Mouse (Mus musculus): ENCODE measurements around the gene Hist1h2bh.
"Not testable (repeated sequence)": the region's sequence is repeated elsewhere in the genome, so short reads cannot be mapped to it uniquely, and the experiment has no call there.

The Hist1h2bh gene

DNA sequence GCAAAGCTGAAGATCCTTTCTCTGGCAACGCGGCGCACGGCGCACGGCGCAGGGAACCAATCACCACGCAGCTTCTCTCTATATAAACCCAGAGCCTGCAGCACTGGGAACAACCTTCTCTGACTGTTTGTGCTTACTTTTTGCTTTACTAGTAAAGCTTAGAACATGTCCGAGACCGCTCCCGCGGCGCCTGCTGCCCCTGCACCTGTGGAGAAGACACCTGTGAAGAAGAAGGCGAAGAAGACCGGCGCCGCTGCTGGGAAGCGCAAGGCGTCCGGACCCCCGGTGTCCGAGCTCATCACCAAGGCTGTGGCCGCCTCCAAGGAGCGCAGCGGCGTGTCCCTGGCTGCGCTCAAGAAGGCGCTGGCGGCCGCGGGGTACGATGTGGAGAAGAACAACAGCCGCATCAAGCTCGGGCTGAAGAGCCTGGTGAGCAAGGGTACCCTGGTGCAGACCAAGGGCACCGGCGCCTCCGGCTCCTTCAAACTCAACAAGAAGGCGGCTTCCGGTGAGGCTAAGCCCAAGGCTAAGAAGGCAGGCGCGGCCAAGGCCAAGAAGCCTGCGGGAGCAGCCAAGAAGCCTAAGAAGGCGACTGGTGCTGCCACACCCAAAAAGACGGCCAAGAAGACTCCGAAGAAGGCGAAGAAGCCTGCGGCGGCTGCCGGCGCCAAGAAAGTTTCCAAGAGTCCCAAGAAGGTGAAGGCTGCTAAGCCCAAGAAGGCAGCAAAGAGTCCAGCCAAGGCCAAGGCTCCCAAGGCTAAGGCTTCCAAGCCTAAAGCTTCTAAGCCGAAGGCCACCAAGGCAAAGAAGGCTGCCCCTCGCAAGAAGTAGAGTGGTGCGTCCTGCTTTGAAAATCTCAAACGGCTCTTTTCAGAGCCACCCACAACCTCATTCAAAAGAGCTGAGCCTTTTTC lies 12.0 kb upstream of the Hist1h2bh start:
- in situ Hi-C loops (cut with MboI, MseI) = loop anchor here (25.0 kb wide), 2 partner anchors 1057 to 1743 kb away; partner anchors contain the start of genes Hist1h2ao, Hist1h2bq and Hist1h4m

DNA sequence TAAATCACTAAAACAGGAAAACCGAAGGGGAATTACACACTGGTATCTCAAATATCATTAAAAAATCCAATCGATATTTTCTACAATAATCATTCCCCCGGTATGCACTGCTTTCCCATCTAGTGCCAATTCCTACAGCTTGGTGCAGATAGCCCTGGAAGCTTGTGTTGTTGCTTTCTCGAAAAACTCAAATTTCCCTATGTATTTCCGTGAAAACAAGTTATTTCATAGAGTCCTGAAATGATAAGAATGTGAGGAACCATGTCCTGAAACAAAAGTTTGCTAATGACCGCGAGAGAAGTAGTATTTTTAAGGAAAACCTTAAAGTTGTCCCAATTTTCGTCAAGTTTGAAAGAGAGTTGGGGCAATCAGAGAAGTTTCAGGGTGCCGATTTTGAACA lies 11.2 kb upstream of the Hist1h2bh start:
- in situ Hi-C loops (cut with MboI, MseI) = loop anchor here (25.0 kb wide), 2 partner anchors 1058 to 1742 kb away; partner anchors contain the start of genes Hist1h2ao, Hist1h2bq and Hist1h4m

GRCm38 (mm10) chr13:23552962-23553361 lies 9.8 kb upstream of the Hist1h2bh start, which contains the start of gene Hist1h1d:
TSS of gene Hist1h1d (plus strand) at chr13:23553262.
- in situ Hi-C loops (cut with MboI, MseI) = loop anchor here (25.0 kb wide), 2 partner anchors 1059 to 1741 kb away; partner anchors contain the start of genes Hist1h2ao, Hist1h2bq and Hist1h4m

GRCm38 (mm10) chr13:23551931-23552914 lies 9.0 kb upstream of the Hist1h2bh start:
- in situ Hi-C loops (cut with MboI, MseI) = loop anchor here (25.0 kb wide), 2 partner anchors 1060 to 1740 kb away; partner anchors contain the start of genes Hist1h2ao, Hist1h2bq and Hist1h4m

- in situ Hi-C loops (cut with MboI, MseI) = loop anchor here (25.0 kb wide), 2 partner anchors 1061 to 1739 kb away; partner anchors contain the start of genes Hist1h2ao, Hist1h2bq and Hist1h4m
These were observed 8.1 kb upstream of the Hist1h2bh start, which contains the start of gene Hist1h4f for GRCm38 (mm10) chr13:23551146-23551834. TSS of gene Hist1h4f (minus strand) at chr13:23551648.

DNA sequence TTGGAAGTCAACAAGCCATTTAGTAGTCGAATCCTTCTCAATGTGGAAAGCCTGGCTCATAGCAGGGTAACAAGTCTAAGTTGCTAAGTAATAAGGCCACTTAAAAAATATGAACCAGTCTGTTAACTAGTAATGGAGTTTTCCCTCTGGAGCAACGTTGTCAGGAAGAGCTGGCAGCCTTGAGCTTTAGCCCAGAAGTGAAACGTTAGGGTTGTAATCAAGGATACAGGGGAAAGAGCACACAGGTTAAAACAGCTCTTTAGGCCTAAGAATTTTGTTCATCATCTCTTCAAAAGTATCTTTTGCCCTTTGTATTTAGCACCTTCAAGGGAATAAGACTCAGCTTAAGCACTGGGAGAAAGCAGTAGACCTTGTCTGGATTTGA lies 7.6 kb upstream of the Hist1h2bh start:
- in situ Hi-C loops (cut with MboI, MseI) = loop anchor here (25.0 kb wide), 2 partner anchors 1062 to 1738 kb away; partner anchors contain the start of genes Hist1h2ao, Hist1h2bq and Hist1h4m

- in situ Hi-C loops (cut with MboI, MseI) = no loop called here
These were observed 3.5 kb upstream of the Hist1h2bh start for GRCm38 (mm10) chr13:23546694-23547093.

GRCm38 (mm10) chr13:23544787-23545120 lies 1.6 kb upstream of the Hist1h2bh start:
- in situ Hi-C loops (cut with MboI, MseI) = not testable (repeated sequence)

DNA sequence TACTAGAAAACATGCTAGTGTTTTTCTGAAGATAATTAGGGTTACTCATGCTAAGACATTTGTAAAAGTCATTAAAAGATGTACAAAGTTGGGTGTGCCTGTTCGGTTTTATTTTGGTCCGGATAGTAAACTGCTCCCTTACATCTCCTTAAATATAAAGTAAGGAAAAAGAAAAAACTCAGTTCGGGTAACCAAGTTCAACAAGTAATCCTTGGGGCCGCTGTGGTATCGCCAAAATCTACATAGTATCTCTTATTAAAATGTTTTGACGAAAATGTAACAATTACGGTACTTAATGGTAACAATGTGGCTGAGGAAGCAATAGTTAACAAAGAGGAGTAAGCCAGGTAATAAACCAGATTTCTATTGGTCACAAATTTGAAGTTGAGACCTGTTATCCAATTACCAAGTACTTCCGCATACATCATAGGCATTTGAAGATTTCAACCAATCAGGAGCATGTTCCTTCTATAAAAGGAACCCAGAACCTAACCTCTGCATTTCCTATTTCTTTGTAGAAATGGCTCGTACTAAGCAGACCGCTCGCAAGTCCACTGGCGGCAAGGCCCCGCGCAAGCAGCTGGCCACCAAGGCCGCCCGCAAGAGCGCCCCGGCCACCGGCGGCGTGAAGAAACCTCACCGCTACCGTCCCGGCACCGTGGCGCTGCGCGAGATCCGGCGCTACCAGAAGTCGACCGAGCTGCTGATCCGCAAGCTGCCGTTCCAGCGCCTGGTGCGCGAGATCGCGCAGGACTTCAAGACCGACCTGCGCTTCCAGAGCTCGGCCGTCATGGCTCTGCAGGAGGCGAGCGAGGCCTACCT lies 984 bp upstream of the Hist1h2bh start, which contains the start of gene Hist1h3f:
TSS of gene Hist1h3f (plus strand) at position 88 of the 822 bp plus-strand sequence.
- in situ Hi-C loops (cut with MboI, MseI) = no loop called here

- in situ Hi-C loops (cut with MboI, MseI) = not testable (repeated sequence)
These were observed 789 bp downstream of the Hist1h2bh start for GRCm38 (mm10) chr13:23542225-23542980.

- in situ Hi-C loops (cut with MboI, MseI) = no loop called here
These were observed 1.7 kb downstream of the Hist1h2bh start for GRCm38 (mm10) chr13:23541497-23541896.

DNA sequence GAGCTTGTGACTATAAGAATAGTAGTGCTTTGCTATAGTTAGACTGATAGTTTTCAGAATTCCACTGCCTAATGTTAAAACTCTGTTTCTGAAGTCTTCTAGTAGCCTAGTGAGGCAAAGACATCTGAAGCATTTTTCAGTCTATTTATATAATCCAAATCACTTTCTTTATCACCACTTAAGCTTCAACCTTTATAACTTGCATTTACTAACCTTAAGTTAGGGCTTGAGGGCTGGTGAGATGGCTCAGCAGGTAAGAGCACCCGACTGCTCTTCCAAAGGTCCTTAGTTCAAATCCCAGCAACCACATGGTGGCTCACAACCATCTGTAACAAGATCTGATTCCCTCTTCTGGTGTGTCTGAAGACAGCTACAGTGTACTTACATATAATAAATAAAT lies 3.4 kb downstream of the Hist1h2bh start:
- in situ Hi-C loops (cut with MboI, MseI) = loop anchor here (10.0 kb wide), 2 partner anchors 45 to 1505 kb away; partner anchors contain the start of genes Hist1h2ah, Hist1h2bk and Hist1h4d

- in situ Hi-C loops (cut with MboI, MseI) = loop anchor here (10.0 kb wide), 2 partner anchors 47 to 1503 kb away; partner anchors contain the start of genes Hist1h2ah, Hist1h2bk and Hist1h4d
These were observed 4.9 kb downstream of the Hist1h2bh start for GRCm38 (mm10) chr13:23538249-23538648.

DNA sequence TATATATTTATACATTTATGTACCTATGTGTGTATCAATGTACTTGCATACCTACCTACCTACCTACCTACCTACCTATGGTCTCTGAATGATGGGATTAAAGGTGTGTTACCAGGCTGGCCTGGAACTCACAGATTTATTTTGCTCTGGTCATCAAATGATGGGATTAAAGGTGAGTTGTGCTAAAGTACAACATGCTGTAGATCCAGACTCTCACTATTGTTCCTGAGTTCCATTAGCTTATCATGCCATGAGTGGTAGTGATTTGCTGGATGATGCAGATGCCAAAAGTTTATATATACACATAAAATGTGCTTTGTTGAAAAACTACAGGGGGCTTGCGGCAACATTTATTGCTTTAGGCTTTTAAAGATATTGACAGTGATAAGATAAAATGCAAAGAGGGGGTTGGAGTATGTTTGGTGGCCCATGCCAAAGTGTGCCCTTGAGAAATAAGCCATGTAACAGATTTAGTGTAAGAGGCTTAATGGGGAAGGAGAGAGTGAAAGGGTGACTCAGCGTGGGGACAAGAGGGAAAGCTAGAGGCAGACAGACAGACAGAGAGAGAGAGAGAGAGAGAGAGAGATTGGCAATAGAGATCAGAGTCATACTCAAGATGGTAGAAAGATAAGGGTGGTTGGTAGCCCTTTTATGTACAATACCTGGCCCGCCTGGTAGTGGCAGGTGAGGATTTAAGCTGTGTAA lies 6.0 kb downstream of the Hist1h2bh start:
- in situ Hi-C loops (cut with MboI, MseI) = loop anchor here (10.0 kb wide), 2 partner anchors 48 to 1502 kb away; partner anchors contain the start of genes Hist1h2ah, Hist1h2bk and Hist1h4d

DNA sequence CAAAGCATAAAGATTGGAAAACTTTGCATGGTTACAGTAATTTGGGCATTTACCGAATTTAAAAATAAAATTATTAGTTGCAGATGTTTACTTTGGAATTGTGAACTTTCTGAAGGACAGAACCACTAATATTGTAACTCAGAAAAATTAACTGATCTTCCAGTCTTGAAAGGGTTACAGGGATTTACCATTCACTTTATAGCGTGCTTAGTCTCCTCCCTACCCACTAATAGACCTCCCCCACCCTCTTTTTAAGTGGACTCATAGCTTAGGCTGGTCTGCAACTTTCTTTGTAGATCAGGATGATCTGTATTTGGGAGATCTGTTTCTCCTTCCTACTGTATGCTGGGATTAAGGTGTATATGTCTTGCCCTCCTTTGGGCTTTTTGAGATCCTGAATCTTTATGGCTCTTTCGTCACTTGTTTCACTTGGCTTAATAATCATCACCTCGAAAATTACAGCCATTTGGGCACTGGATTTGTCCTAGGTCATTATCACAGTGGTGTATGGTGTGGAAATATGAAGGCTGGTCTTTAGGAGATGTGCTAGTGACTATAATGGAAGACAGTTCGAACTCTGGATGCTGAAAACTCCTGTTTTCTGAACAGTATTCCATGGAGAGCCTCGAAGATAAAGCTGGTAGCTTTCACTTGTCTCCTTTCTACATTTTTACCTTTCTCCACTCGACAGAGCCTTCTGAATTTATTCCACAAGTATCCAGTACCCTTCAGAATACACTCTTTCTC lies 6.9 kb downstream of the Hist1h2bh start:
- in situ Hi-C loops (cut with MboI, MseI) = loop anchor here (10.0 kb wide), 2 partner anchors 49 to 1501 kb away; partner anchors contain the start of genes Hist1h2ah, Hist1h2bk and Hist1h4d

DNA sequence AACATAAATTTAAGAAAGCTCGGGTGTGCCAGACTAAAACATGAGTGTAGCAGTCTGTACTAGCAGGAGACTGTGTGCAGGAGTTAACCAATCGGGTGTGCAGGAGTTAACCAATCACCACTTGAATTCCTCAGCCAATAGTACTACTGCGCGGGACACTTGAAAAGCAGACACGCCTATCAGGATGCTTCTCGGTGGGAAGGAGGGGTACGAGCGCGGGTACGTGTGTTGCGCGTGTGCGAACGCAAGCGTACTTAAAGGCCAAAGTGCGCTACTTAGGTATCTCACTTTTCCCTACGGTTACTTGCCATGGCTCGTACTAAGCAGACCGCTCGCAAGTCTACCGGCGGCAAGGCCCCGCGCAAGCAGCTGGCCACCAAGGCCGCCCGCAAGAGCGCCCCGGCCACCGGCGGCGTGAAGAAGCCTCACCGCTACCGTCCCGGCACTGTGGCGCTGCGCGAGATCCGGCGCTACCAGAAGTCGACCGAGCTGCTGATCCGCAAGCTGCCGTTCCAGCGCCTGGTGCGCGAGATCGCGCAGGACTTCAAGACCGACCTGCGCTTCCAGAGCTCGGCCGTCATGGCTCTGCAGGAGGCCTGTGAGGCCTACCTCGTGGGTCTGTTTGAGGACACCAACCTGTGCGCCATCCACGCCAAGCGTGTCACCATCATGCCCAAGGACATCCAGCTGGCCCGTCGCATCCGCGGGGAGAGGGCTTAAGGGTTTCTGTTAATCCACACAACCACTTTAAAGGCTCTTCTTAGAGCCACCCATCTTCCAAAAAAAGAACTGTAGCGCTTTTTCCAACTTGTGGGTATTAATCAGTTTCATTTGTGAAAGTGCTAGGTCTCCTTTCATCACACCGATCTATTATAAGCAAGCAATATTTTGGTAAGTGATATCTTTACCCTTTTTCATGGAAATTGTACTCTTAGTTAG lies 7.8 kb downstream of the Hist1h2bh start, which contains the start of gene Hist1h3g:
TSS of gene Hist1h3g (plus strand) at position 286 of the 939 bp plus-strand sequence.
- in situ Hi-C loops (cut with MboI, MseI) = loop anchor here (10.0 kb wide), 2 partner anchors 49 to 1501 kb away; partner anchors contain the start of genes Hist1h2ah, Hist1h2bk and Hist1h4d
